Mouse (Mus musculus): ENCODE results near the gene Acsf3.

DNA sequence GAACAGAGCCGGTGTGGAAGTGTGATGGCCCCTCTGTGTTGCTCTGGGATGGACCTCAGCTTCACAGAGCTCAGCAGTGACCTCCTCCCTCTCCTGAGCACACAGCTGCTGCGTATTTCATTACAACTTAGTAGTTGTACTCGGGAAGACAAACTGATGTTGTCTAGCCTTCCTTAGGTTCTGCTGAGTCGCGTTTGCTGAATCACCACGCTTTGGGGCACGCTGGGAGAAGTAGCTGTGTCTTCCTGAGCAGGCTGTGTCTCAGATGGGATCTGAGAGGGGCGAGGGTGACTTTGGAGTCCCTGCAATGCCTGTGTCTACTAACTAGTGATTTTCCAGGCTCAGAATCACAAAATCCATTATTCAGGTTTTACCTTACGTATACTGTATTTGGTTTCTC lies 4.0 kb downstream of the Acsf3 start:
- no peak for TF ChIP-seq CTCF (IDR thresholded peaks at IDR 0.05; ENCODE audit: low read depth, low read length)
- no peak for TF ChIP-seq POLR2A (IDR thresholded peaks at IDR 0.05; ENCODE audit: extremely low read depth, insufficient read depth, low read length)
